Mouse (Mus musculus) adrenal gland, adult 18-20 months (tissue): Measurements from ENCODE around the gene B4galt1. TPM values are rescaled to one million over a fixed set of nuclear protein-coding genes. Genes with fewer than 3 reads are reported as not detected.

Source experiments
- DNase-seq, 2 experiments: peaks; one replicate each; pipeline ENCODE4 v3.0.0; 2021 to 2022; ENCODE audit warnings: low spot score in 2 of 2
- total RNA-seq, 2 experiments: library from RNA; stranded (reverse); gene quantifications; 1 replicate in 1 of 2; 2 replicates in 1 of 2; pipeline ENCODE4 v1.2.3; 2021

B4galt1 gene
- total RNA-seq, 2 experiments from 2014 or later = 53.1 to 62.5 TPM

GRCm38 (mm10) chr4:40821303-40822023 is 32.3 kb downstream of the B4galt1 start:
- no peak for DNase-seq

GRCm38 (mm10) chr4:40820903-40821302 is 32.9 kb downstream of the B4galt1 start:
- no peak for DNase-seq

GRCm38 (mm10) chr4:40820024-40820423 is 33.8 kb downstream of the B4galt1 start:
- DNase-seq = no peak

GRCm38 (mm10) chr4:40819151-40819550 is 34.7 kb downstream of the B4galt1 start:
- DNase-seq = no peak

DNA sequence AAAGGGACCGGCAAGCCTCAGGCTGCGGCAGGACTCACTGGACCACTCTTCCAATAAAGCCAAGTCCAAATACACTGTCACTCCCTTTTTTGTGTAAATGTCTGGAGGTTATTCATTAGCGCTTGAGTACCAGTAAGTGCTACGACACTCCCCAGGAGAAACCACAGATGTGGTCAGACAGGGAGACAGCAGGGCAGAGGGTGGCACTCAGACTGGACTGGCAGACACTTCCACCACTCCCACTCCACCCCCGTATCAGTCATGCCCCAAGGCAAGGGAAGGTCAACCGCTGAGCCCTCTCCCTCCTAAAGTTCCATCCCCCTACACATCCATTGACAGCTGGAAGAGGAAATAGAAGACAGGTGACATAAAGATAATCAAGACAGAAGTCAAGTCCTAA is 35.4 kb downstream of the B4galt1 start:
- DNase-seq = no peak

GRCm38 (mm10) chr4:40817936-40818335 is 35.9 kb downstream of the B4galt1 start:
- DNase-seq = no peak

- no peak for DNase-seq
Observed at GRCm38 (mm10) chr4:40815775-40816372, 37.9 kb downstream of the B4galt1 start.

DNA sequence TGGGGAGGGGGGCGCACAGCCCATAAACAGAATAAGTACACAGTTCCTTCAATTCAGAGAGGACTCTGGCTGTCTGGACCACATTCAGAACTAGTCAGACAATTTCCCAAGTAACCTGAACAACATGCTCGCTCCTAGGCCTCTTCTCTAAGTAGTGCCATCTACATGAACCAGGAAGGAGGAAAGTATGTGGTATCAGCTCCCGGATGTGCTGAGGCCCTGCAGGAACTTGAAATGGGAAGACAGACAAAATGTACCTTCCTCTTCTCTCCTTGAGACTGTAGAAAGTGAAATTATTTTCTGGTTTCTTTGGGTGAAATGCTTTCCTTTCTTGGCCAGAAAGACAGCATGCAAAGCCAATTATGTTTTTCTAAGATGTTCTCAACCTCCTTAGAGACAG is 38.7 kb downstream of the B4galt1 start:
- DNase-seq = no peak

DNA sequence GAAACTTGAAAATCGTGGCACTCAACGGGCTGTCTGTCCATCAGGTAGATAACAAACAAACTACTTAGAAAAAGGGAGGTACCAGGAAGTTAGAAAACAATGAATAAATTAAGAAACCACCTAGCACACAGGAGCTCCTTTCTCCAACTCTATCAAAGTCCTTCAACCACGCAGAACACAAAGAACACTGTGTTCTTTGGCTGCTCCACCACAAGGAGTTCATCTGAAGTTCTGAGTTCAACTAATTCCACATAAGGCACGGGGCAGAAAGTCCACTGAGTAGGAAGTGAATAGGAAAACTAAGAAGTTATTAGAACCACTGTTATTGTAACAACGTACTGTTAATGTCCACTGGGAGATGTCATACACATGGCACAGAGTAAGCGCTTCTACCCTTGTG is 39.4 kb downstream of the B4galt1 start:
- no peak for DNase-seq

- no peak for DNase-seq
Observed at GRCm38 (mm10) chr4:40812891-40813290, 40.9 kb downstream of the B4galt1 start.

GRCm38 (mm10) chr4:40810481-40810880 is 43.3 kb downstream of the B4galt1 start:
- no peak for DNase-seq

- no peak for DNase-seq
Observed at GRCm38 (mm10) chr4:40807382-40807781, 46.4 kb downstream of the B4galt1 start.

- no peak for DNase-seq
Observed at GRCm38 (mm10) chr4:40805401-40805800, 48.4 kb downstream of the B4galt1 start.

GRCm38 (mm10) chr4:40802787-40803186 is 51.0 kb downstream of the B4galt1 start:
- no peak for DNase-seq

DNA sequence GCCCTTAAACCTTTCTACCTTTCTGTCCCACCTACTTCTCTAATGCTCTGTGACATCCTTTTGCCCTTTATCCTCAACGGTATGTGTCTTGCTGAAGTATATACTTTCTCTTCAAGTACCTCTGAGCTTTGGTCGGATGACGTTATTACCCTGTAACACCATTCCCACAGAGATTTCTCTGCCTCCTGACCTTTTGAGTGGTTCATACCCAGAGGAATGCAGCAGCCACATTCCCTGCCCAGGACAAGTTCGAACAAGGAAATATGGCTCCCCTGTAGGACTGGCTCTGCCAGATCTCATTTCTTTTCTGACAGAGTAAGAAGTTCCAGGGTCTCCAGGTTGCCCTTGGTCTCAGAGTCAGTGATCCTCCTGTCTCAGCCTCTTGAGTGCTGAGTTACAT is 51.9 kb downstream of the B4galt1 start:
- DNase-seq = no peak

- DNase-seq = no peak
Observed at GRCm38 (mm10) chr4:40800873-40801272, 52.9 kb downstream of the B4galt1 start.

DNA sequence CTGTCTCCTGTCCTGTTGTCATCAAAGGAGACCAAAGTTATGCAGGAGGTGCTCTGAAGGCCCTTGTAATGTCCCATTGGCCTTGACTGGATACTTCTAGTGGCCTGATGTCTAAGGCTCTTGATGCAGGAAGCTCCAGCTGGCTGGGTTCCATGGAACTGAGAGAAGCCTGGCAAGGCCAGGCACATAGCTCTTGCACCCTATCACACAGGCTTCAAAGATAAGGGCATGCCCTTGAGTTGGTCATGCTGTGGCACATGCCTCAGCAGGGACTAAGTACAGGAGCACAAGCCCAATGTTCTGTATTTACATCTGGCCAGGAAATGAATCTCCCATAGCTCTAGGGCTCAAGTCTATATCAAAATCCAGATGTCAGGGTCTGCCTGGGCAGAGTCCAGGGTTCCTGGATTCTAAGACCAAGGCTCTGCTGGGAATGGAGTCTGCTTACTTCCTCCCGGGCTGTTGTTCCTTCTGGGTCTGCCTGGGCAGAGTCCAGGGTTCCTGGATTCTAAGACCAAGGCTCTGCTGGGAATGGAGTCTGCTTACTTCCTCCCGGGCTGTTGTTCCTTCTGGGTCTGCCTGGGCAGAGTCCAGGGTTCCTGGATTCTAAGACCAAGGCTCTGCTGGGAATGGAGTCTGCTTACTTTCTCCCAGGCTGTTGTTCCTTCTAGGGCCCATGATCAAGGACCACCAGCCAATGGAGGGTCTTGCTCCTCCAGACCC is 54.8 kb downstream of the B4galt1 start:
- peak; percentile 56 to 67 for DNase-seq

DNA sequence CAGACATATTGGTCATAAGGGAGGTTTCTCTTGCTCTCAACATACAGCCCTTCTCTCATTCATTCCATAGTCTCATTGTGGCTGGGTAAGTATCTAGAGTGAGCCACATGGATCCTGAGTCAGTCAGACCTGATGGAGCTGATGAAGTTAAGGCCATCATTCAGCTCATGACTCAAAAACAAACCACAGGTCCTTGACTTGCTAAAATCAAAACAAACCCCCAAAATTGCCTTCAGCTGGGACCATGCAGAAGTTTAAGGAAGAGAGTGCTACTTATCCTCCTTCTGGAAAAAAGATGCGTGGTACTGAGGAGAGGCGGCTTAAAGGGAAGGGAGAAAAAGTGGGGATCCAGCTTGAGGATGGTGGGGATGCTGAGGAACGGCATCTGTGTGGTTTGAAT is 58.0 kb downstream of the B4galt1 start:
- no peak for DNase-seq

DNA sequence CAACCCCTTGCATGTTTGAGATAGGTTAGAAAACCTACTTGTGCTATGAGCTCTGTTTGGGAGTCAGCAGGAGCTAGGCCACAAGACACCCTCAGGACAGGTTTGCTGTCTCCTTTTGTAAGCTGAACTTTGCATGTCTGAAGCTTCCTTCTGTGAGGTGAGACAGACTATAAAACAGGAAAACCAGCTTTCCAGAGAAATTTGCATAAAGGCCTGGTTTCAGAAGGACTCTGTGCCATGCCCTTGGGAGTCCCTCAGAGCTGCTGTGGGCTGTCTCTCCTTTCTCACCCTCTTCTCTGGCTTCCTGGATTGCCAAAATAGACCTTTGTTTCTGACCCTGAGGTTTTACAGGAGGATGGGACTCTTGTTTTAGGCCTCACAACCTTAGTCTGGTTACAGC is 59.5 kb downstream of the B4galt1 start:
- DNase-seq = no peak

DNA sequence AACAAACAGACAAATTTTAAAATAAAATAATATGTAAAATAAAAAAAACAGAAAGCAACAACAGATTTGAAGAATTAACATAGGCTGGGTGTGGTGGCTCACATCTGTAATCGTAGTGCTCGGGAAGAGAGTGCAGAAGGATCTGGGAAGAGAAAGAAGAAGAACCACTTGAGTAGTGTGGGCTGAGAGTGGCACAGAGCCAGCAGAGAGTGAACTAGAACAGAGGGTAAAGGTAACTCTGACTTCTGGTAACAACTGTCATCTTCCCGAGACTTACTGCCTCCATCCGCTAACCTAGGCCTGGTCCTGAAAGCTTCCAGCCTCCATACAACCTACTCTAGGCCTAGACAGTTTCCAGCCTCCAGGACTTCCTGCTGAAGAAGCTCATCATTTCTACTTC is 62.6 kb downstream of the B4galt1 start:
- no peak for DNase-seq

DNA sequence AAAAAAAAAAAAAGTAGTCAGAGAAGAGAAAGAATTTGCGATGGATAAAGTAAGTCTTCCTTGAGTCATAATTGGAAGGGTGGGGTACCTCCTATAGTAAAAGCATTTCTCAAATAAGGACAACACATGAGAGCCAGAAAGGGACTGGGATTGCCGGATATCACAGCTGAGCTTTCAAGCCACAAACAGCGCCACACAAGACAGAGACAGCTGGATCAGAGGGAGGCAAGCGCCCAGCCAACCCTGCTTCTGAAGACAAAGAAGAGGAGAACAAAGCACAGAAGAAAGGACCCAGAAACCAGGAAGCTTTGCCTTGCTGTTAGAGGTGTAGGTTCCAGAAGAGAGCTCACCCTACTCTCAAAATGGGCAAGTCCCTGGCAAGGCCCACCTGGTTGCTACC is 67.2 kb downstream of the B4galt1 start:
- no peak for DNase-seq

GRCm38 (mm10) chr4:40785620-40786166 is 68.1 kb downstream of the B4galt1 start:
- no peak for DNase-seq
